Mouse (Mus musculus) ZHBTc4 (cell line): ENCODE data around the gene Chrnb1.

Experiments used
- DNase-seq: peaks from one replicate; pipeline ENCODE4 v3.0.0-alpha.2; 2011; ENCODE audit warnings: low read depth, low spot score

Gene Chrnb1

GRCm38 (mm10) chr11:69804972-69805909, 9.5 kb upstream of the Chrnb1 start, which contains the start of gene Tmem102:
Gene Tmem102 (minus strand): TSS chr11:69805624.
- peak; percentile 85 for DNase-seq

DNA sequence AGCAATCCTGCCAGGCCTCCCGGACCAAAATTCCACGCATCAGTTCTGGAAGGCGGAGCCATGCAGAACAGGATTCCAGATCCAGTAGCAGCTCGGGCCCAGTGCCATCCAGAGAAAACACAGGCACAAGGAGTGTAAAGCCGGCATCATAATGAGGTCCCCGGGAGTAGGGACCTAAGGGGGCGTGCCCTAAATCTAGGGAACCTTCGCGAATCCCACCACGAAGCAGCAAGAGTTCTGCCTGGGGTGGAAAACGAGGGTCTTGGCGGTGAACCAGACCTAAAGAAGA, 8.9 kb upstream of the Chrnb1 start:
- DNase-seq = no peak

- DNase-seq = peak; percentile 91
Measured at GRCm38 (mm10) chr11:69803786-69804651, 8.3 kb upstream of the Chrnb1 start.

GRCm38 (mm10) chr11:69803328-69803727, 7.6 kb upstream of the Chrnb1 start:
- DNase-seq = no peak

DNA sequence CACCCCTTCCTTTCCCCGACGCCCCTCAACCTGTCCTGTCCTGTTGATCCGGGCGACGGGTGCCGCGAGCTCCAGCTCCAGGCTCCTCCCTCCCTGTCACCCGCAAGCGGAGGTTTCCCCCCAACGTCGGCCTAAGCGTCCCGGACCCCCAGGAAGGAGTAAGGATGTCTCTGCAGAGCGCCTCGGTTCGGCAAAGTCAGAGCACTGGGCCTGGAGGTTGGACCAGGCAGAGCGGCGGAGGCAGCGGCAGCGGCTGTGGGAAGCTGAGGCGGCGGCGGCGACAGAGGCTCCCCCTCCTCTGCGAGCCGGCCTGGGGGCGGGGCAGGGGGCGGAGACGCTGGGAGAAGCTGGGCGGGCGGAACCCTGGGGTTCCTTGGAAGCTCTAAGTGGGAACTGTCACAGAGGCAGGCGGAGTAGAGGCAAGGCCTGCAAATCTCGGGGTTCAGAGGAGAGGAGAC, 6.9 kb upstream of the Chrnb1 start:
- DNase-seq = peak; percentile 90

- DNase-seq = no peak
Measured at GRCm38 (mm10) chr11:69801379-69801977, 5.7 kb upstream of the Chrnb1 start, which contains the start of gene Fgf11. Gene Fgf11 (minus strand): TSS chr11:69801857.

DNA sequence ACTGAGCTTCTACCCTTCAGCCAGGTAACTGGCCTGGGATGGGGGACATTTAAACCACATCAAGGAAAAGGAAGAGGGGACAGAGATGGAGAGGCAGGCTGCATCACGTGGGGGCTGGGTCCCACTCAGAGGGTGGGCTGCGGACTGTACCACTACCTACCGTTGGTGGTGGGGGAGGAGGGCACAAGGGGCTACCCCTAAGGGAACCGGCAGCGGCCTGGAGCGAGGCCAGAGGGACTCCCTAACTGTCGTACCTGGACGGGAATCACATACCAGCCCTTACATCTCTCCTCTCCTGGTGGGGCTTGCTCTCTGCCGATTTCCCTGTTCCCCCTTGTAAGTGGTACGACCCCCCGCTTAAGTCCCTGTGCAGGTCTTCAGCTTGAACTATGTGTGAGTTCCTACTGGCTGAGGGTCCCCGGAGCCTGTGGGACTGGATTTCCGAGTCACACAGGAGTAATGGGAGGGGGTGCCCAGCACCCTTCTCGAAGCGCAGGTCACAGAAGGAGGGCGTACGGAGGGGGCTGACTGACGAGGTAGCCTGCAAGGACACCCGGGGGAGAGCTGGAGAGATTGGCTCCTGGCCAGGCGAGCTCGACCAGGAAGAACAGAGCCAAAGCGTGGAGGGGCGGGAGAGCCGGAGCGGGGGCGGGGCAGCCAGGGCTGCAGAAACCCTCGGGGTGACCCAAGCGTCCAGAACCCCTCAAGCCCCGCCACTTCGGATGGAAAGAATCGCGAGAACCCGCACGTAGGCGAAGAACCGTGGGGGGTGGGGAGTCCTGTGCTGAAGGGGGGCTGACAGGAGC, 4.9 kb upstream of the Chrnb1 start:
- peak; percentile 77 for DNase-seq

GRCm38 (mm10) chr11:69800138-69800391, 4.3 kb upstream of the Chrnb1 start:
- DNase-seq = no peak

DNA sequence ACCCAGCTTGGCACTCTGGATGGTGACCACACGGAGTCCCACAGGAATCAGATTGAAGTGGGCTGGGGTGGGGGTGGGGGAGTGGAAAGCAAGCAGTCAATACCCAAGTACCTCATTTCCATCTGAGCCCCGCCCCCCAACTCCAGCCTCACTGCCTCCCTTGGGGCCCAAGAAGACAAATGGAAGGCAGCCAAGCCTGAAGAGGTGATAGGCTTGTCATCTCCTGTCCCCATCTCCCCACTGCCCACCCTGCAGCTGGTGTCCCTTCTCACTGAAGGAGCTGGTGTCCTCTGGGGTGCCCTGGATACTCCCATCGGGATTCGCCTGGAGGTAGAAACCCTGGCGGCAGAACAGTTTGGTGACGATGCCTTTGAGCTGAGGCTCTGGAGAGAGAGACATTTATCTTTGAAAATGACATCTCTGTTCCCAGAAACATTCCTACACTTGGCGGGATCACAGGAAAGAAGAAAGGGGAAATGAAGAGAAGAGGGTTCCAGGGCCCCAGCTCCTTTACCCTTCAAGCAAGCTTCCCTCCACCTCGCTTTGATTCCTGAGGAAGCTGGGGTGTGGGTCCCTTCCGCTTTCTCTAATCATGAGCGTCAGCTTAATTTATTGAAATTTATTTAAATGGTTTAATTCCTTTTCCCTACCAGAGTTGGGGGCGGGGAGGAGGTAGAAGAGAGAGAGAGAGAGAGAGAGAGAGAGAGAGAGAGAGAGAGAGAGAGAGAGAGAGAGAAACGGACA, 3.8 kb upstream of the Chrnb1 start:
- DNase-seq = peak; percentile 46

DNA sequence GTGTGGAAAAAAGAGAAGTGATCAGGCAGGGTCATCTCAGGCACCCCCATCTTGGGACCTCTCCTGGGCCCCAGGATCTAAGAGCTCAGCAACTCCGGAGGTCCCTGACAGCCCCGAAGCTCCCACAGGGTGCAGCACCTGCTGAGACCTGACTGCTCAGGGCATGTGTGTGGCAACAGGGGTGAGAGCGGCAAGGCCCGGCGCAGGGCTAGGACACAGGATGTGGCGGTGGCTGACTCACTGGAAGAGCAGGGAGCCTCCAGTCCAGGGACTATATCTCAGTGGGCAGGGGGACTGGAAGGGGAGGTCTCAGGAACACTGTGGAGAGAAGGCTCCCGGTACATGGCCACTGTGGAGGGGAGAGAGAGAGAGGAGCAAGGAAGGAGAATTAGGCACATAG, 2.2 kb upstream of the Chrnb1 start:
- DNase-seq = no peak

DNA sequence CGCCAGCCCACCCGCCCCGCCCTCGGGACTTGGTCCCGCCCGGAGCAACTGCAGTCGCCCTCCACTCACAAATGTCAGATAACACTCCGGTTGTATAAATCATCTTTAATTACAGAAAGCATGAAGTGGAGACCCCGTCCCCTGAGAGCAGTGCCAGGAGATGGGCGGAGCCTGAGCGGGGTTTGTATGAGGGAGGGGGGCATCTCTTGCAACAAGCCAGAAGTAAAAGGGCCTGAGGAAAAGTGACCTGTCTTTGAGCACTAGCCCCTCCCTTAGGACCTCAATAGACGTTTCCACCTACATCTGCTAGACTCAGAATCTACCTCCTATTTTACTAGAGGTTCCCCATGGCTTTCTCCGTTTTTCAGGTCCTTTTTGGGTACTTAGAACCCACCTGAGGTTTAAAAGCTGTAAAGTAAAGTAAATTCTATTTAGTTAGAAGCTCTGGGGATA, 266 bp upstream of the Chrnb1 start:
- DNase-seq = no peak

DNA sequence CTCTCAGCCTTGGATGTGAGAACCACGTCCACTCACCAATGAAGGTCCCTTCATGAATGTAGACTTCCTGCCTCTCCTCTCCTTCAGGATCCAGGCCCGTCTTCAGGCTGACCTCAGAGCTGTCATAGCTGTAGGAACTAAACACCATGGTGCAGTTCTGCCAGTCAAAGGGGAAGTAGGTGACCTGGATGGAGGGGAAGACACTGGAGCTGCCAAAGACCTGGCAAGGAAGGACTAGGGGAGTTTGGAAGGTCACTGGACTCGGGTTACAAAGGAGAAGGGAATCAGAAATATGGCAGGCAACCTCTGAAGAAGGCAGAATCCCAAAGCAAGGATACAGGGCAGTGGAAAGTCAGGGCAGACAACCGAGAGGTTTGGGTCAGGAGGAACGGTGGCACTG, 2.3 kb downstream of the Chrnb1 start:
- no peak for DNase-seq

- DNase-seq = no peak
Measured at GRCm38 (mm10) chr11:69791420-69791819, 4.3 kb downstream of the Chrnb1 start.

GRCm38 (mm10) chr11:69789431-69789830, 6.3 kb downstream of the Chrnb1 start:
- no peak for DNase-seq

DNA sequence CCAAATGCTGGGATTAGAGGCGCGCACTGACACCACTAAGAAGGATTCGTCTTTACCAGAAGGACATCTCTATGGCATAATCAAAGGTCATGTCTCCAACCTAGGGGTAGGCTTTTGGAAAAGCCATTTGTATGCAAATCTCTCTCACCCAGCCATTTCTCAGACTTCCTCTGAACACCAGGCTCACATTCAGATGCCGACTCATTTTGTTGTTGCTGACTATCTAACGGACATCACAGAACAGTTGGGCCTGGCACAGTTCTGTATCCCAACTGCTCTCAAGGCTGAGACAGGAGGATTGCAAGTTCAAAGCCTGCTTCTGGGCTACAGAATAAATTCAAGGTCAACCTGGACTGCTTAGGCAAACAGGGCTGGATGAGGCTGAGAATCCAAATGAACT, 8.4 kb downstream of the Chrnb1 start:
- DNase-seq = peak; percentile 49

DNA sequence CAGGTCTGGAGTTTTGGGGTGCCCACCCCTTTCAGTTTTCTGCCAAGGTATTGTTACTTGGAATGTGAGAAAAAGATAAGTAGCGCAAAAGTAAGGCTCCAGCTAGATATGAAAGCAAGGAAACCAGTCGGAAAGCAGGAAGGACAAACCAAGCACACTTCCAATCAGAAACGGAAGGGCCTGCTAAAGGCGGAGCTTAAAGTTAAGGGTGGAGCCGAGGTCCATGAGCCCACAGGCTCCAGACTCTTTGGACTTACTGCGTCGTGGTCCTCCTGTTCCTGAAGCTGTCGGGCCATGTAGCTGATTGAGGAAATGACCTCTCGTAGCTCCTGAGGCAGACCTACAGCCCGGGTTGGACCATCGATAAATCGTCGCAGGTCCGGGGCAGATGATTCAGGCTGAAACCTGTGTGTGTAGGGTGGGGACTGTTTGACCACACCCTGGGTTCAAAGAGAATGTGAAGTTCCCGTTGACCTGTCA, 10.9 kb downstream of the Chrnb1 start:
- DNase-seq = peak; percentile 97

GRCm38 (mm10) chr11:69781828-69782227, 13.9 kb downstream of the Chrnb1 start:
- peak; percentile 81 for DNase-seq

DNA sequence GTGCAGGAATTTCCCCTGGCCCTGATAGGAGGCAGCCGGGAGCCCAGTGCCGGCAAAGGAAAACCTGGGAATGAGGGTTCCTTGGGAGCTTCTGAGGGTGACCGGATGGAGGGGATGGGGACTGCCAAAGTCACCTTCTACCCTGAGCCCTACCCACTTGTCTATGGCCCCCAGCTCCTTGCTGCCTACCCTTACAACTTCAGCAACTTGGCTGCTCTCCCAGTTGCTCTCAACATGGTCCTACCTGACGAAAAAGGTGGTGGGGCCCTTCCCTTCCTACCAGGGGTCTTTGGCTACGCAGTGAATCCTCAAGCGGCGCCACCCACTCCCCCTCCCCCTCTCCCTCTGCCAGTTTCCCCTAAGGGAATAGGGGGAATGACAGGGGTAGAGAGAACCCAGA, 16.8 kb downstream of the Chrnb1 start:
- DNase-seq = no peak

DNA sequence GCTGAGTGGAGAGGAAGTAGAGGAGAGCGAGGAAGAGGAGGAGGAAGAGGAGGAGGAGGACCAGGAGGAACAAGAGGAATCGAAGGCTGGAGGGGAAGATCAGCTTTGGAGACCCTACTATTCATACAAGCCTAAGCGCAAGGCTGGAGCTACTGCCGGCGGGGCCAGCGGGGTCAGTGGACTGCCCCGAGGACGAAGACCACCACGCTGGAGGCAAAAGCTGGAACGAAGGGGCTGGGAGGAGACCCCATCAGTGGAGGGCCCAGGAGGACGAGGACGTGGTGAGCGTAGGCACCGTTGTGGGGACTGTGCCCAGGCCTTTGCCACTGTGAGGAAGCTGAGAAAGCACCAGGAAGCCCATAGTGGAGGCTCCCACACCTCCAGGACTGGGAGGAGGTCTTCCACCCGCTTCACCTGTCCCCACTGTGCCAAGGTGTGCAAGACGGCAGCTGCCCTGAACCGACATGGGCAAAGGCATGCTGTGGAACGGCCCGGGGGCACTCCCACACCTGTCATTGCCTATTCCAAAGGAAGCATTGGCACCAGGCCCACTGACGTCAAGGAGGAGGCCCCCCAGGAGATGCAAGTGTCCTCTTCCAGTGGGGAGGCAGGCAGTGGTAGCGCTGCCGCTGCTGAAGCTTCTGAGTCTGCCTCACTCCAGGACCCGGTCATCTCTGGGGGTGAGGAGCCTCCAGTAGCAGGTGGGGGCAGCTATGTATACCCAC, 17.3 kb downstream of the Chrnb1 start:
- DNase-seq = no peak
